Mouse (Mus musculus) neural tube, embryonic 15.5 days (tissue): ENCODE results near the gene Hoxc4. TPM values are rescaled to one million over a fixed set of nuclear protein-coding genes. Genes with fewer than 3 reads are reported as not detected.

Source experiments
- ATAC-seq: fragments of 200-750 bp; cut with Nextera tagmentation; 2 replicates; pipeline ENCODE4 v1.8.0; 2017; ENCODE audit warnings: mild to moderate bottlenecking, moderate TSS enrichment, moderate library complexity; ENCODE audit not compliant: low FRiP score
- H3K27ac ChIP-seq: fragments of 300-500 bp; sonication (generic); replicated peaks from 2 replicates; pipeline ENCODE4 v1.5.1; 2015; ENCODE audit warnings: mild to moderate bottlenecking, inconsistent platforms
- H3K27me3 ChIP-seq: fragments of 300-500 bp; sonication (generic); replicated peaks from 2 replicates; pipeline ENCODE4 v1.6.1; 2015; ENCODE audit warnings: inconsistent platforms
- H3K36me3 ChIP-seq: fragments of 300-500 bp; sonication (generic); 2 replicates; pipeline ENCODE4 v1.6.1; 2015; ENCODE audit warnings: inconsistent platforms
- H3K4me1 ChIP-seq: fragments of 300-500 bp; sonication (generic); 2 replicates; pipeline ENCODE4 v1.6.1; 2015; ENCODE audit warnings: inconsistent platforms
- H3K4me2 ChIP-seq: fragments of 300-500 bp; sonication (generic); 2 replicates; pipeline ENCODE4 v1.6.1; 2015; ENCODE audit warnings: inconsistent platforms, mild to moderate bottlenecking, moderate library complexity
- H3K4me3 ChIP-seq: fragments of 300-500 bp; sonication (generic); replicated peaks from 2 replicates; pipeline ENCODE4 v1.5.1; 2015; ENCODE audit warnings: mild to moderate bottlenecking, inconsistent platforms
- H3K9ac ChIP-seq: fragments of 300-500 bp; sonication (generic); replicated peaks from 2 replicates; pipeline ENCODE4 v1.6.1; 2015; ENCODE audit warnings: mild to moderate bottlenecking, inconsistent platforms
- H3K9me3 ChIP-seq: fragments of 300-500 bp; sonication (generic); replicated peaks from 2 replicates; pipeline ENCODE4 v1.6.1; 2016; ENCODE audit warnings: inconsistent platforms
- WGBS: fragments of 180-500 bp; shearing (Covaris S2); methylation state at CpG from one replicate; pipeline ENCODE4 v1.1.7; 2015; ENCODE audit warnings: mixed read lengths; 5-methylcytosine and 5-hydroxymethylcytosine counted together
- polyA plus RNA-seq: library from polyadenylated mRNA; unstranded; fragments of >200 nt; fragmentation: Nextera tagmentation; extraction: Ambion mirVana; gene quantifications from 2 replicates; pipeline ENCODE4 v1.2.1, GENCODE M21; 2015

Gene Hoxc4
- polyA plus RNA-seq, 1 experiment from 2014 or later = 48.6 TPM

GRCm38 (mm10) chr15:103002156-103002555 is 16.6 kb upstream of the Hoxc4 start:
- H3K4me3 ChIP-seq = peak overlapping the region; percentile 51
- ATAC-seq = no peak
- WGBS = 5% methylated on average over 4 of the region's 4 CpGs

DNA sequence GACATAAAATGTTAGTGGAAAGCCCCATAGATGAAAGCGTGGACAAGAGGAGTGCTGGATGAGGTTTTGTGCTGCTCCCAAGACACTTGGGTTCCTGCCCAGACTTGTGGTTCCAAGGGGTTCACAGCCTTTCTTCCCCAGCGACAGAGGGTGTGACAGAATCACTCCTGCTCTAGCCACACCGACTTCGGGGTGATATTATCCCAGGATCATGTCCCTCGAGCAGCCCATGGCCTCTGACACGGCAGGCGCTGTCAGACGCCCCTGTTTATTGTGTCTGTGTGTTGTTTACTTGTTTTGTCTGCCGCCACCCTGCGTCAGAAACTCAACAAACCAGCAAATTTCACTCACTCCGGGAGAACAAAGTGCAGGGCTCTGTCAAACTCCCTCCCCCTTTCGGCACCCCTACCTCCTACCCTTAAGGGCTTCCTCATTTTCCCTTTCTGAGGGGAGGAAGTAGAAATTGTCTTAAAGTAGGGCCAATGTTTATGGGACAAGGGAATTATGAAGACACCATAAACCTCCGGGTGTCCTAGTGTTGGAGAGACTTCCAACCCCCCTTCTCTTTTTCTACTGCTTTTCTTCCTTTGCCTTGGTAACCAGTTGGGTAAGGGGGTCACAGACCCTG is 15.8 kb upstream of the Hoxc4 start:
- peak overlapping the region; percentile 98 for H3K27ac ChIP-seq
- H3K9ac ChIP-seq = peak overlapping the region; percentile 83
- peak overlapping the region; percentile 72 for H3K4me2 ChIP-seq
- peaks cover 95% of the 10 kb centered on the region for H3K4me1 ChIP-seq
- no peaks in the 10 kb centered on the region for H3K36me3 ChIP-seq
- no peak for ATAC-seq
- H3K9me3 ChIP-seq = no peaks in the 10 kb centered on the region
- H3K27me3 ChIP-seq = no peaks in the 10 kb centered on the region
- H3K4me3 ChIP-seq = peak overlapping the region; percentile 51
- 4% methylated on average over 13 of the region's 13 CpGs for WGBS

More at GRCm38 (mm10) chr15:103002156-103002555, 16.6 kb upstream of the Hoxc4 start:
- H3K4me1 ChIP-seq = peaks cover 94% of the 10 kb centered on the region
- H3K27me3 ChIP-seq = no peaks in the 10 kb centered on the region
- peak overlapping the region; percentile 72 for H3K4me2 ChIP-seq
- no peaks in the 10 kb centered on the region for H3K9me3 ChIP-seq
- H3K27ac ChIP-seq = peak overlapping the region; percentile 98
- peak overlapping the region; percentile 83 for H3K9ac ChIP-seq
- no peaks in the 10 kb centered on the region for H3K36me3 ChIP-seq

GRCm38 (mm10) chr15:103005308-103005707 is 13.4 kb upstream of the Hoxc4 start:
- peak overlapping the region; percentile 86 for H3K27ac ChIP-seq
- H3K9ac ChIP-seq = peak overlapping the region; percentile 47
- 2% methylated on average over 17 of the region's 17 CpGs for WGBS
- H3K4me2 ChIP-seq = peak overlapping the region; percentile 59
- peak overlapping the region; percentile 29 for H3K4me3 ChIP-seq
- no peaks in the 10 kb centered on the region for H3K36me3 ChIP-seq
- no peaks in the 10 kb centered on the region for H3K27me3 ChIP-seq
- H3K9me3 ChIP-seq = no peaks in the 10 kb centered on the region
- no peak for ATAC-seq
- H3K4me1 ChIP-seq = peaks cover 96% of the 10 kb centered on the region

DNA sequence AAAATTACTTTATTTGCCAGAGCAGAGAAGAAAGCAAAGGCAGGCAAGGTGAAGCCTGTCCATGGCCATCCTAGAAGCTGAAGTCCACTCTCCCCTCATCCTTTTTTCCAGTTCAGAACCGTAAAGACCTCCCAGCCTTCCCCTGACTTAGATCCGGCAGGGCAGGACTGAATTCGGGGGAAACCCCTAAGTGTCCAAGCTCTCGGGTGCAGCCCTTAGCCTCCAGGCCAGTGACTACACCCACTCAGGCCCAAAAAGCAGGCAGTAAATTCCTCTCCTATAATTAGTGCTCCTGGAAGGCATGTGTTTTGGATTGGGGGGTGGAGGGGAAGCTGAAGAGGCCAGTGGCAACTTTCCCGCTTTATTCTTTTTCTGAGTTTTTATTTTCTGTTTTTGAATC is 12.9 kb upstream of the Hoxc4 start:
- no peaks in the 10 kb centered on the region for H3K27me3 ChIP-seq

GRCm38 (mm10) chr15:103006326-103006725 is 12.4 kb upstream of the Hoxc4 start:
- Histone ChIP-seq H3K4me3 (no peak overlapping the region), H3K4me2 (peak overlapping the region; percentile 59), H3K9ac (peak overlapping the region; percentile 47), H3K4me1 (peaks cover 96% of the 10 kb centered on the region), H3K27ac (peak overlapping the region; percentile 86), H3K36me3 (no peaks in the 10 kb centered on the region), H3K9me3 (no peaks in the 10 kb centered on the region), H3K27me3 (no peaks in the 10 kb centered on the region)
- 12% methylated on average over 1 of the region's 1 CpGs for WGBS
- ATAC-seq = no peak

More for the DNA sequence above, 12.9 kb upstream of the Hoxc4 start:
- peak overlapping the region; percentile 47 for H3K9ac ChIP-seq
- H3K4me2 ChIP-seq = peak overlapping the region; percentile 59
- no peaks in the 10 kb centered on the region for H3K9me3 ChIP-seq
- H3K27ac ChIP-seq = peak overlapping the region; percentile 86
- ATAC-seq = no peak
- H3K4me3 ChIP-seq = peak overlapping the region; percentile 29
- WGBS = 15% methylated on average over 5 of the region's 5 CpGs
- H3K36me3 ChIP-seq = no peaks in the 10 kb centered on the region
- H3K4me1 ChIP-seq = peaks cover 96% of the 10 kb centered on the region

DNA sequence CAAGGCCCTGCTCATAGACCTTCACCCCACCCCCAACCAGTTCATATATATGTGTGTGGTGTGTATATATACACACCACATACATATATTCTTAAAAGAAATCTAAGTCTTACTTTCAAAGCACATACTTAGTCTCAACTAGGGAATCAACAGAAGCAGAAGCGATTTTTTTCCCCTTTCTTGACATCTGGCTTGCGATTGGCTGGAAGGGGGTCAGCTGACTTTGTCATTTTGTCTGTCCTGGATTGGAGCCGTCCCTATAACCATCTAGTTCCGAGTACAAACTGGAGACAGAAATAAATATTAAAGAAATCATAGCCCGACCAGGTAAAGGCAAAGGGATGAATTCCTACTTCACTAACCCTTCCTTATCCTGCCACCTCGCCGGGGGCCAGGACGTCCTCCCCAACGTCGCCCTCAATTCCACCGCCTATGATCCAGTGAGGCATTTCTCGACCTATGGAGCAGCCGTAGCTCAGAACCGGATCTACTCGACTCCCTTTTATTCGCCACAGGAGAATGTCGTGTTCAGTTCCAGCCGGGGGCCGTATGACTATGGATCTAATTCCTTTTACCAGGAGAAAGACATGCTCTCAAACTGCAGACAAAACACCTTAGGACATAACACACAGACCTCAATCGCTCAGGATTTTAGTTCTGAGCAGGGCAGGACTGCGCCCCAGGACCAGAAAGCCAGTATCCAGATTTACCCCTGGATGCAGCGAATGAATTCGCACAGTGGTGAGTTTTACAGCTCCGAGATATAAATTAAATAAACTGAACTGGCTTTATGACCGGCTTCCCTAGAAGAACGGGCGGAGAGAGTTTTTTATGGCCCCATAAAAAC is 9.2 kb upstream of the Hoxc4 start:
- Histone ChIP-seq H3K4me2 (peak overlapping the region; percentile 71), H3K4me1 (peaks cover 96% of the 10 kb centered on the region), H3K9me3 (no peaks in the 10 kb centered on the region), H3K27ac (peak overlapping the region; percentile 86), H3K9ac (peak overlapping the region; percentile 52), H3K36me3 (no peaks in the 10 kb centered on the region), H3K4me3 (peak overlapping the region; percentile 41), H3K27me3 (no peaks in the 10 kb centered on the region)
- 2% methylated on average over 27 of the region's 27 CpGs for WGBS
- no peak for ATAC-seq

DNA sequence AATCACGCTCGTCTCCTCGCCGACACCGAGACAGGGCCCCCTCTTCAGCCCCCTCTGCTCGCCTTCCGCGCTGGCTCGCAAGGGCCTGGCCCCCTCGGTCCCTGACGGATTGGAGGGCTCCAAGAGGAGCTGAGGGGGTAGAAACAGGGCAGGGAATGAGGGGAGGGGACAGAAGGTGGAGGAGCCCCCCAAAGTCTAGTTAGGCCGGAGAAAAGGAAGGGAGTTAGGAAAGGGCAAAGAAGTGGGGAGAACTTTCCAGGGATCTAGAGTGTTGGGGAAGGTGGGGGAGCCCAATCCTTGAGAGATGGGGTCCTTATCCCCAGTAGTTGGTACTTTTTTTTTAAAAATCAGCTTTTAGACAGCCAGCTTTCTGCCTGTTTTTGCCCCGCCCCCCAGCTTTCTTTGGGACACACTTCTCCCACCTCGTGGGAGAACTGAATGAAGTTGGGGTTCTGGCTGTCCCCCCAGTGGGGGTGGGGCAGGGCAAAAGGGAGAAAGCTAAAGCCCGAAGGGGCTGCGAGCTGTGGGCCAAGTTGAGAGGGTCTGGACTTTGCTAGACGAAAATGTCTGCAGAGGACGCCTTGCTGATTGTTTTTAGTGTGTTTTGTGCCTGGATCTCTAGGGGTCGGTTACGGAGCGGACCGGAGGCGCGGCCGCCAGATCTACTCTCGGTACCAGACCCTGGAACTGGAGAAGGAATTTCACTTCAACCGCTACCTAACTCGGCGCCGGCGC is 8.5 kb upstream of the Hoxc4 start:
- H3K4me2 ChIP-seq = peak overlapping the region; percentile 71
- 4% methylated on average over 31 of the region's 31 CpGs for WGBS
- H3K27ac ChIP-seq = peak overlapping the region; percentile 86
- H3K9me3 ChIP-seq = no peaks in the 10 kb centered on the region
- peak overlapping the region; percentile 52 for H3K9ac ChIP-seq
- ATAC-seq = no peak
- peaks cover 97% of the 10 kb centered on the region for H3K4me1 ChIP-seq
- H3K4me3 ChIP-seq = peak overlapping the region; percentile 41
- no peaks in the 10 kb centered on the region for H3K27me3 ChIP-seq
- no peaks in the 10 kb centered on the region for H3K36me3 ChIP-seq

DNA sequence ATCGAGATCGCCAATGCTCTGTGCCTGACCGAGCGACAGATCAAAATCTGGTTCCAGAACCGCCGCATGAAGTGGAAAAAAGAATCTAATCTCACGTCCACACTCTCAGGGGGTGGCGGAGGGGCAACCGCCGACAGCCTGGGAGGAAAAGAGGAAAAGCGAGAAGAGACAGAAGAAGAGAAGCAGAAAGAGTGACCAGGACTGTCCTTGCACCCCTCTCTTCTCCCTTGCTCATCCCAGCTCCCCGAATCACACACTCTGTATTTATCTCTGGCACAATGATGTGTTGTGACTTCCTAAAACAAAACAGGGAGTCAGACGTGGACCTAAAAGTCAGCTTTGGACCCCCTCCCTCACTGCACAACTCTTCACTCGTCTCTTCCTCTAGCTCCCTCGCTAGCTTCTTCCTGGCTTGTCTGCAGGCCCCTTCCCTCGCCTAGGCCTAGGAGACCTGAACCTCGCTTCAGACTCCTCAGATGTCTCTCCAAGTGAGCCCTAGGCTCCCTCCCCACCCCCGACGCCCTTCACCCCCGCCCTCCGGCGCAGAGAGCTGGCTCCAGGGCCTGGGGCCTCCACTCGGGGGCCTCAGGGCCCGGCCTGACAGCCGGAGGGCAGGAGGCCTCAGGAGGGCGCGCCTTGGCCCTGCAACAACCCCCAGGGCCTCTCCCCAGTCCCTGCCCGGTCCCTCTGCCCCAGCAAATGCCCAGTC is 7.7 kb upstream of the Hoxc4 start:
- Histone ChIP-seq H3K4me1 (peaks cover 97% of the 10 kb centered on the region), H3K4me2 (peak overlapping the region; percentile 71), H3K27ac (peak overlapping the region; percentile 86), H3K36me3 (no peaks in the 10 kb centered on the region), H3K27me3 (no peaks in the 10 kb centered on the region), H3K9ac (peak overlapping the region; percentile 52), H3K9me3 (no peaks in the 10 kb centered on the region), H3K4me3 (peak overlapping the region; percentile 41)
- WGBS = 6% methylated on average over 28 of the region's 28 CpGs
- ATAC-seq = no peak

DNA sequence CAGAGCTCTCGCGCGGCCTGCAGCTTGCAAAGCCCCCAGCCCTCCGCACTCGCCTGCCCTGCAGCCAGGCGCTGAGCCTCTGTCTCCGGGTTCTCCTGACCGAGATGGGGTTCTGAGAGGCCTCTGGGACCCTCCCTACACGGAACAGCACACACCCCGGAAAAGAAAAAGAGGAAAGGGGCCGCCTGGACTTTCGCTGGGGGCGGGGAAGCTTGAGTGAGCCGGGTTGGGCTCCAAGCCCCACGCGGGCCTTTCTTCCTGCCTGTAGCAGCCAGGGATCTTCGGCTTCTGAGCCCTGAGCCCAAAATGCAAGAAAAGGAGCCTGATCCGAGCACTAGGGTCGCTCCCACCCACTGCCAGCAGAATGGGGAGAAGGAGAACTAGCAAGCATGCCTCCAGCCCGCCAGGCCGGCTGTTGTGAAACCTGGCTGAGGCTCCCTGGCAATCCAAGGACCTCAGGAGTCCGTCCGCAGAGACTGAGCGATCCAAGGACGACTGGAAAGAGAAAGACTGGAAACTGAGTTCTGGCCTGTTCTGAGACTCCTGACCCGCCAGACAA is 6.7 kb upstream of the Hoxc4 start:
- Histone ChIP-seq H3K4me3 (peak overlapping the region; percentile 23), H3K27me3 (no peaks in the 10 kb centered on the region), H3K9me3 (no peaks in the 10 kb centered on the region), H3K4me2 (peak overlapping the region; percentile 71), H3K36me3 (no peaks in the 10 kb centered on the region), H3K9ac (peak overlapping the region; percentile 43), H3K27ac (peak overlapping the region; percentile 79), H3K4me1 (peaks cover 95% of the 10 kb centered on the region)
- 17% methylated on average over 26 of the region's 26 CpGs for WGBS
- no peak for ATAC-seq

DNA sequence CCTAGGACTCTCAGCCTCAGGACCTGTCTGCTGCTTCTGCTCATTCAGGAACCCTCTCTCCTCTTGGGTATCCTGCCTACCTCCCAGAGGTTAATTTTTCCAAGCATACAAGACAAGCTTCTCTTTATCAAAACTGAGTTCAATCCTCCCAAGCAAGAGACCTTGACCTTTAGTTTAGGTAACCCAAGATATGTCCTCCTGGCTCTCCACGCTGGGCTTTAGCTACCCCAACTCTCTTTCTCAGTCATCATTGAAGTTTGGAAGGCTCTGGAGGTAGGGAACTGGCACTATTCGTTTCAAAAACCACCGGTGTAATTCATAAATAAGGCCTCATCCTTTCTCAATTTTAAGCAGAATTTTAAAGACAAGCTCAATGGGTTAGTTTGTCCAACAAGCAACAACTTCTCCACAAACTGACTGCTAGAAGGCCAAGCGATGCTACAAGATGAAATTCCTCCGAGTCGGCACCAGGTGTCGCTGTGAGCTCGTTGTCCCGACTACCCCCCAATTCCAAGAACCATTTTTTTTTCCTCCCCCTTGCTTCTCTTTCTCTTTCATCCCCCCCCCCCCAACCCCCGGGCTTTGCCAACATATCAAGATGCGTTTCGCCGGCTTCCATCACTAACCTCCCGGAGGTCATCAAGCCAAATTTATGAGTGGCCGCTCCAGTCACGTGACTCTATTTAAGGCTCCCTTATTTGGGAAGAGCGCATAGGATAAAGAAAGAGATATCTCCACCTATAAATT is 5.3 kb upstream of the Hoxc4 start:
- WGBS = 6% methylated on average over 17 of the region's 17 CpGs
- Histone ChIP-seq H3K27ac (peak overlapping the region; percentile 89), H3K9me3 (no peaks in the 10 kb centered on the region)

More for the DNA sequence above, 5.3 kb upstream of the Hoxc4 start:
- peak overlapping the region; percentile 53; the same call in 1 of the 2 replicates for H3K9ac ChIP-seq
- H3K4me3 ChIP-seq = peak overlapping the region; percentile 38
- no peaks in the 10 kb centered on the region for H3K36me3 ChIP-seq
- no peak for ATAC-seq
- peaks cover 95% of the 10 kb centered on the region for H3K4me1 ChIP-seq
- peak overlapping the region; percentile 71 for H3K4me2 ChIP-seq
- H3K27me3 ChIP-seq = no peaks in the 10 kb centered on the region
